Mouse (Mus musculus): ENCODE measurements around the gene Rabgap1l.
"Not testable (repeated sequence)": the region's sequence is repeated elsewhere in the genome, so short reads cannot be mapped to it uniquely, and the experiment has no call there.

Rabgap1l gene

GRCm38 (mm10) chr1:160282166-160282874 is 510.7 kb downstream of the Rabgap1l start:
- DNase-seq (ENCODE audit: low read depth), result not testable (repeated sequence)

- no peak for DNase-seq (ENCODE audit: low read depth)
Observed at GRCm38 (mm10) chr1:160281337-160282084, 511.5 kb downstream of the Rabgap1l start.

GRCm38 (mm10) chr1:160280603-160281002 is 512.4 kb downstream of the Rabgap1l start:
- no peak for DNase-seq (ENCODE audit: low read depth)

GRCm38 (mm10) chr1:160277940-160278682 is 514.9 kb downstream of the Rabgap1l start:
- no peak for DNase-seq (ENCODE audit: low read depth)

- DNase-seq (ENCODE audit: low read depth), result no peak
Observed at GRCm38 (mm10) chr1:160275248-160275647, 517.8 kb downstream of the Rabgap1l start.

- no peak for DNase-seq (ENCODE audit: low read depth)
Observed at GRCm38 (mm10) chr1:160273133-160273743, 519.8 kb downstream of the Rabgap1l start.

- no peak for DNase-seq (ENCODE audit: low read depth)
Observed at GRCm38 (mm10) chr1:160271282-160271967, 521.6 kb downstream of the Rabgap1l start.

- DNase-seq (ENCODE audit: low read depth), result no peak
Observed at GRCm38 (mm10) chr1:160268322-160268721, 524.7 kb downstream of the Rabgap1l start.

GRCm38 (mm10) chr1:160263630-160264346 is 529.2 kb downstream of the Rabgap1l start:
- DNase-seq (ENCODE audit: low read depth), result no peak

- DNase-seq (ENCODE audit: low read depth), result no peak
Observed at GRCm38 (mm10) chr1:160263053-160263452, 530.0 kb downstream of the Rabgap1l start.

- no peak for DNase-seq (ENCODE audit: low read depth)
Observed at GRCm38 (mm10) chr1:160262415-160262814, 530.6 kb downstream of the Rabgap1l start.

- no peak for DNase-seq (ENCODE audit: low read depth)
Observed at GRCm38 (mm10) chr1:160261849-160262248, 531.2 kb downstream of the Rabgap1l start.

GRCm38 (mm10) chr1:160260605-160261004 is 532.4 kb downstream of the Rabgap1l start:
- no peak for DNase-seq (ENCODE audit: low read depth)

- no peak for DNase-seq (ENCODE audit: low read depth)
Observed at GRCm38 (mm10) chr1:160259884-160260283, 533.1 kb downstream of the Rabgap1l start.

- no peak for DNase-seq (ENCODE audit: low read depth)
Observed at GRCm38 (mm10) chr1:160253108-160253507, 539.9 kb downstream of the Rabgap1l start.

- DNase-seq (ENCODE audit: low read depth), result no peak
Observed at GRCm38 (mm10) chr1:160251388-160252007, 541.5 kb downstream of the Rabgap1l start.

- DNase-seq (ENCODE audit: low read depth), result no peak
Observed at GRCm38 (mm10) chr1:160250782-160251181, 542.2 kb downstream of the Rabgap1l start.

- DNase-seq (ENCODE audit: low read depth), result no peak
Observed at GRCm38 (mm10) chr1:160249786-160250185, 543.2 kb downstream of the Rabgap1l start.

GRCm38 (mm10) chr1:160247473-160247872 is 545.5 kb downstream of the Rabgap1l start:
- DNase-seq (ENCODE audit: low read depth), result no peak

GRCm38 (mm10) chr1:160246844-160247243 is 546.2 kb downstream of the Rabgap1l start:
- no peak for DNase-seq (ENCODE audit: low read depth)
